Mouse (Mus musculus) NIH3T3 (cell line): Measurements from ENCODE around the gene Urad.

Experiments used
- DNase-seq: peaks from one replicate; pipeline ENCODE4 v3.0.0-alpha.2; 2012; ENCODE audit warnings: low read depth

Urad gene

GRCm38 (mm10) chr5:147322183-147322582 is at the start of gene Urad:
TSS of gene Urad (minus strand) at chr5:147322440.
- DNase-seq, result no peak

- no peak for DNase-seq
Observed at GRCm38 (mm10) chr5:147370276-147370675, 48.0 kb upstream of the Urad start.

- DNase-seq, result no peak
Observed at GRCm38 (mm10) chr5:147368221-147368620, 46.0 kb upstream of the Urad start.

- DNase-seq, result no peak
Observed at GRCm38 (mm10) chr5:147365995-147366765, 43.9 kb upstream of the Urad start.

- no peak for DNase-seq
Observed at GRCm38 (mm10) chr5:147363054-147363453, 40.8 kb upstream of the Urad start.

GRCm38 (mm10) chr5:147358481-147358880 is 36.2 kb upstream of the Urad start:
- DNase-seq, result no peak

GRCm38 (mm10) chr5:147357536-147357935 is 35.3 kb upstream of the Urad start:
- DNase-seq, result peak; percentile 45

- no peak for DNase-seq
Observed at GRCm38 (mm10) chr5:147356260-147357055, 34.2 kb upstream of the Urad start.

- no peak for DNase-seq
Observed at GRCm38 (mm10) chr5:147355788-147356187, 33.5 kb upstream of the Urad start.

- no peak for DNase-seq
Observed at GRCm38 (mm10) chr5:147354985-147355384, 32.7 kb upstream of the Urad start.

GRCm38 (mm10) chr5:147354161-147354780 is 32.0 kb upstream of the Urad start:
- DNase-seq, result no peak

- DNase-seq, result no peak
Observed at GRCm38 (mm10) chr5:147351931-147352330, 29.7 kb upstream of the Urad start.

- DNase-seq, result no peak
Observed at GRCm38 (mm10) chr5:147345981-147346380, 23.7 kb upstream of the Urad start.

GRCm38 (mm10) chr5:147343904-147344303 is 21.7 kb upstream of the Urad start:
- no peak for DNase-seq

- DNase-seq, result no peak
Observed at GRCm38 (mm10) chr5:147342901-147343300, 20.7 kb upstream of the Urad start.

GRCm38 (mm10) chr5:147340741-147341414 is 18.6 kb upstream of the Urad start:
- DNase-seq, result no peak

- DNase-seq, result no peak
Observed at GRCm38 (mm10) chr5:147339560-147339959, 17.3 kb upstream of the Urad start.

GRCm38 (mm10) chr5:147338967-147339366 is 16.7 kb upstream of the Urad start:
- DNase-seq, result no peak

GRCm38 (mm10) chr5:147332711-147333110 is 10.5 kb upstream of the Urad start:
- DNase-seq, result no peak

GRCm38 (mm10) chr5:147331547-147331946 is 9.3 kb upstream of the Urad start:
- peak; percentile 66 for DNase-seq

GRCm38 (mm10) chr5:147329946-147330345 is 7.7 kb upstream of the Urad start:
- DNase-seq, result no peak

- no peak for DNase-seq
Observed at GRCm38 (mm10) chr5:147327636-147328035, 5.4 kb upstream of the Urad start.
